Mouse (Mus musculus) ES-Bruce4 (cell line): ENCODE data around the gene Irf7. TPM values are rescaled to one million over a fixed set of nuclear protein-coding genes. Genes with fewer than 3 reads are reported as not detected.
"Not testable (repeated sequence)": the region's sequence is repeated elsewhere in the genome, so short reads cannot be mapped to it uniquely, and the experiment has no call there.

Source experiments
- H3K27ac ChIP-seq: 2 replicates; pipeline ENCODE4 v1.5.1; 2012; ENCODE audit warnings: low read length, inconsistent platforms; ENCODE audit not compliant: insufficient read depth
- H3K27me3 ChIP-seq: 2 replicates; pipeline ENCODE4 v1.6.1; 2012; ENCODE audit warnings: mild to moderate bottlenecking, low read length, inconsistent platforms; ENCODE audit not compliant: control insufficient read depth, poor library complexity, insufficient read depth, severe bottlenecking
- H3K36me3 ChIP-seq: 2 replicates; pipeline ENCODE4 v1.6.1; 2012; ENCODE audit warnings: inconsistent platforms, mild to moderate bottlenecking, low read length, moderate library complexity; ENCODE audit not compliant: control insufficient read depth, poor library complexity, insufficient read depth, severe bottlenecking
- H3K4me1 ChIP-seq: one replicate; pipeline ENCODE4 v1.8.1; 2011; ENCODE audit warnings: low read length; ENCODE audit not compliant: control insufficient read depth, insufficient read depth
- H3K4me3 ChIP-seq: 2 replicates; pipeline ENCODE4 v1.5.1; 2011; ENCODE audit warnings: low read depth, mild to moderate bottlenecking, low read length
- H3K9ac ChIP-seq: 2 replicates; pipeline ENCODE4 v1.6.1; 2012; ENCODE audit warnings: low read depth, mild to moderate bottlenecking, inconsistent platforms; ENCODE audit not compliant: poor library complexity, severe bottlenecking
- H3K9me3 ChIP-seq: replicated peaks from 2 replicates; pipeline ENCODE4 v1.6.1; 2012; ENCODE audit warnings: mild to moderate bottlenecking, low read length, inconsistent platforms; ENCODE audit not compliant: control insufficient read depth, poor library complexity, insufficient read depth, severe bottlenecking
- CTCF ChIP-seq: IDR thresholded peaks from one replicate; pipeline ENCODE4 v1.8.1; 2011; ENCODE audit warnings: low read depth, low read length
- EP300 ChIP-seq: IDR thresholded peaks from 2 replicates; pipeline ENCODE4 v1.6.1; 2011; ENCODE audit warnings: low read depth, low read length; ENCODE audit not compliant: insufficient read depth
- POLR2A ChIP-seq: IDR thresholded peaks from one replicate; pipeline ENCODE4 v1.8.1; 2011; ENCODE audit warnings: low read length; ENCODE audit not compliant: insufficient read depth
- polyA plus RNA-seq: library from polyadenylated mRNA; stranded (reverse); fragments of >200 nt; gene quantifications from 2 replicates; pipeline ENCODE4 v1.2.4, GENCODE M21; 2011; ENCODE audit warnings: low read depth; ENCODE audit not compliant: missing spikeins, insufficient read depth, insufficient read length

The Irf7 gene
- polyA plus RNA-seq, 1 experiment = 0.57 TPM

- no peak for TF ChIP-seq EP300
- no peak for TF ChIP-seq POLR2A
Observed at GRCm38 (mm10) chr7:141256159-141256558, 10.1 kb downstream of the Irf7 start.

GRCm38 (mm10) chr7:141250486-141250885 lies 15.8 kb downstream of the Irf7 start:
- H3K4me1 ChIP-seq, H3K9me3 ChIP-seq, H3K27ac ChIP-seq, H3K9ac ChIP-seq, H3K27me3 ChIP-seq, H3K4me3 ChIP-seq: not testable (repeated sequence)
- H3K36me3 ChIP-seq = peaks cover 85% of the 10 kb centered on the region

More at GRCm38 (mm10) chr7:141256159-141256558, 10.1 kb downstream of the Irf7 start:
- no peaks in the 10 kb centered on the region for H3K9me3 ChIP-seq
- no peak overlapping the region for H3K4me3 ChIP-seq
- H3K36me3 ChIP-seq = peaks cover 83% of the 10 kb centered on the region
- no peak overlapping the region for H3K9ac ChIP-seq
- no peaks in the 10 kb centered on the region for H3K27me3 ChIP-seq
- no peaks in the 10 kb centered on the region for H3K4me1 ChIP-seq
- no peak overlapping the region for H3K27ac ChIP-seq

- Histone ChIP-seq H3K27ac (no peak overlapping the region), H3K4me3 (no peak overlapping the region), H3K9me3 (no peaks in the 10 kb centered on the region), H3K9ac (no peak overlapping the region), H3K27me3 (no peaks in the 10 kb centered on the region), H3K36me3 (peaks cover 42% of the 10 kb centered on the region), H3K4me1 (no peaks in the 10 kb centered on the region)
- TF ChIP-seq CTCF = no peak
Observed at GRCm38 (mm10) chr7:141231551-141231950, 34.7 kb downstream of the Irf7 start.

GRCm38 (mm10) chr7:141231111-141231510 lies 35.2 kb downstream of the Irf7 start:
- H3K27ac ChIP-seq = no peak overlapping the region
- H3K36me3 ChIP-seq = peaks cover 39% of the 10 kb centered on the region
- H3K27me3 ChIP-seq = no peaks in the 10 kb centered on the region
- H3K4me3 ChIP-seq = no peak overlapping the region
- H3K4me1 ChIP-seq = no peaks in the 10 kb centered on the region
- TF ChIP-seq CTCF (no peak), POLR2A (no peak)
- no peaks in the 10 kb centered on the region for H3K9me3 ChIP-seq
- H3K9ac ChIP-seq = no peak overlapping the region

GRCm38 (mm10) chr7:141230570-141230969 lies 35.7 kb downstream of the Irf7 start:
- Histone ChIP-seq H3K9ac (no peak overlapping the region), H3K36me3 (peaks cover 36% of the 10 kb centered on the region), H3K9me3 (no peaks in the 10 kb centered on the region), H3K4me3 (no peak overlapping the region), H3K4me1 (no peaks in the 10 kb centered on the region), H3K27me3 (no peaks in the 10 kb centered on the region), H3K27ac (no peak overlapping the region)
- TF ChIP-seq POLR2A = no peak
- no peak for TF ChIP-seq CTCF
- no peak for TF ChIP-seq EP300

- Histone ChIP-seq H3K36me3 (peaks cover 31% of the 10 kb centered on the region), H3K4me3 (peak overlapping the region; percentile 84), H3K9ac (peak overlapping the region; percentile 82), H3K27ac (no peak overlapping the region), H3K4me1 (no peaks in the 10 kb centered on the region), H3K9me3 (no peaks in the 10 kb centered on the region), H3K27me3 (no peaks in the 10 kb centered on the region)
- TF ChIP-seq CTCF (no peak), EP300 (no peak), POLR2A (no peak)
Observed at GRCm38 (mm10) chr7:141229702-141230101, 36.6 kb downstream of the Irf7 start.
